Comparison of ENCODE assay signal across 7 mouse cellular contexts in genomic region chr1:164458245-164458613, GRCm38 (mm10). TPM values are rescaled to one million over a fixed set of nuclear protein-coding genes. Genes with fewer than 3 reads are reported as not detected.
DNase-seq lines count a peak whose midpoint lies in the region; ATAC-seq lines count a peak whose summit lies in the region.

Gene Atp1b1, minus strand, starts transcription at chr1:164458355.

- H3K4me1 ChIP-seq in intestine, embryonic 15.5 days (replicated peaks), result peaks cover 14% of the 10 kb centered on the region
- peaks cover 29% of the 10 kb centered on the region for H3K4me1 ChIP-seq in midbrain, embryonic 11.5 days (ENCODE audit: control insufficient read depth, insufficient read depth, low read length)

- under 1% methylated on average over 35 of the region's 35 CpGs for WGBS in intestine, embryonic 15.5 days
- WGBS in midbrain, embryonic 11.5 days, result under 1% methylated on average over 29 of the region's 35 CpGs

- peak within 1 kb of the TSS; percentile 75 for H3K4me3 ChIP-seq in intestine, embryonic 15.5 days (replicated peaks)
- H3K4me3 ChIP-seq in midbrain, embryonic 11.5 days (ENCODE audit: low read depth, low read length), result peak within 1 kb of the TSS; percentile 64

- H3K27ac ChIP-seq in intestine, embryonic 15.5 days, result peak within 1 kb of the TSS; percentile 90
- peak within 1 kb of the TSS; percentile 86 for H3K27ac ChIP-seq in midbrain, embryonic 11.5 days (ENCODE audit: low read depth, low read length)

- no peaks in the 10 kb centered on the region for H3K36me3 ChIP-seq in intestine, embryonic 15.5 days
- peaks cover 2% of the 10 kb centered on the region; the same call in 1 of the 2 replicates for H3K36me3 ChIP-seq in midbrain, embryonic 11.5 days (ENCODE audit: control insufficient read depth, insufficient read depth, low read length)

- peak; percentile 75 for DNase-seq in adrenal gland, adult 8-10 months
- DNase-seq in embryo, embryonic 10.5 days (ENCODE audit: low spot score), result peak; percentile 88
- peak; percentile 39 to 74 for DNase-seq in gastrocnemius, postnatal 4 days (ENCODE audit: low spot score in 2 of 2)
- peak; percentile 89 to 94 for DNase-seq in left cerebral cortex, postnatal 36 days (ENCODE audit: low spot score in 2 of 2)
- DNase-seq in midbrain, embryonic 11.5 days (ENCODE audit: low spot score, missing footprints), result peak; percentile 98
- peak; percentile 54 for DNase-seq in spleen, adult 12 weeks (ENCODE audit: low spot score)

- H3K27me3 ChIP-seq in intestine, embryonic 15.5 days (replicated peaks), result peaks cover 12% of the 10 kb centered on the region
- peaks cover 6% of the 10 kb centered on the region; the same call in 1 of the 2 replicates for H3K27me3 ChIP-seq in midbrain, embryonic 11.5 days (ENCODE audit: control insufficient read depth, insufficient read depth, low read length)

- peak; percentile 89 for ATAC-seq in intestine, embryonic 15.5 days
- ATAC-seq in midbrain, embryonic 11.5 days (ENCODE audit: low FRiP score), result peak; percentile 95

- peak within 1 kb of the TSS; percentile 79 for H3K4me2 ChIP-seq in intestine, embryonic 15.5 days (replicated peaks)
- peak within 1 kb of the TSS; percentile 78 for H3K4me2 ChIP-seq in midbrain, embryonic 11.5 days

- no peaks in the 10 kb centered on the region for H3K9me3 ChIP-seq in intestine, embryonic 15.5 days
- H3K9me3 ChIP-seq in midbrain, embryonic 11.5 days (ENCODE audit: control insufficient read depth, low read length), result no peaks in the 10 kb centered on the region

- intact Hi-C loops in left cerebral cortex, postnatal 36 days (cut with DNase I), result loop anchor here (2.0 to 5.0 kb wide), 5 partner anchors 129 to 664 kb away; no protein-coding TSS in a partner anchor

- peak within 1 kb of the TSS; percentile 82 for H3K9ac ChIP-seq in intestine, embryonic 15.5 days
- peak within 1 kb of the TSS; percentile 73 for H3K9ac ChIP-seq in midbrain, embryonic 11.5 days (ENCODE audit: low read length)

RNA-seq across cellular contexts. Expression of gene Atp1b1, which starts in this region (rescaled TPM):
- total RNA-seq in adrenal gland, adult 8-10 months (2022), result 100 to 1,000 TPM in 1 of 4 experiments, 10 to 100 TPM in 3; 72.9 to 103 (median 83.7) TPM
- total RNA-seq in gastrocnemius, postnatal 4 days (2021), result 10 to 100 TPM; 61.7 to 77.4 TPM
- polyA plus RNA-seq in intestine, embryonic 15.5 days (2015; fragmentation: Nextera tagmentation; extraction: Ambion mirVana), result 203 TPM in 2 replicates
- total RNA-seq in left cerebral cortex, postnatal 36 days (2021), result 1,000 to 10,000 TPM; 1,659 to 1,749 TPM
- polyA plus RNA-seq in midbrain, embryonic 11.5 days (2014; fragmentation: Nextera tagmentation; extraction: Ambion mirVana), result 35.5 and 36.7 TPM in 2 replicates

Comparison
In these comparisons a context has a peak if more than half of its experiments do, and no peak if none do; other contexts are left out.
1. Peak in every context shown above with its lines: DNase-seq, ATAC-seq, H3K4me3 ChIP-seq and H3K27ac ChIP-seq.
2. RNA of gene Atp1b1 (total RNA-seq): 1,659 to 1,749 TPM in left cerebral cortex, postnatal 36 days; 72.9 to 103 TPM in adrenal gland, adult 8-10 months and 61.7 to 77.4 TPM in gastrocnemius, postnatal 4 days; every median in the first group is over 10 times any median in the second.